Mouse (Mus musculus): ENCODE results near the gene Diaph2.
A peak's percentile ranks its signal among the peaks of the same experiment; 100 is the strongest.
"Not testable (repeated sequence)": the region's sequence is repeated elsewhere in the genome, so short reads cannot be mapped to it uniquely, and the experiment has no call there.

Gene Diaph2

DNA sequence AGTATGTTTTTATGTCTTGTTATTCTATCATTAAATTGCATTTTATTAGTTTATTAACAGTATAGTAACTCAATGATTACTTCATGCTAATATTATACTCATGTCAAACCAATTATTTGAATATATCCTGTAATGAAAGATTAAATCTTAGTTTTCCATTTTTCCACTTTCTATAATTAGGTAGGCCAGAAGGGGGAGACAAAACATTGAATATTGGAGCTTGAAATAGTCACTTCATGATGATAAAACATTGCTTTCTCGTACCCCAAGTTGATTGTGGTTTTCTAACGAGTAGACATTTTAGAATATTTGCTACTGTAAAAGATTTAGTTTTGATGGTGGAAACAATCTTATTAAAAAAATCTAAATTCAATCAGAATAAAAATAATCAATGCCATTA is 82.4 kb downstream of the Diaph2 start:
- no peak for DNase-seq (ENCODE audit: low read depth)

DNA sequence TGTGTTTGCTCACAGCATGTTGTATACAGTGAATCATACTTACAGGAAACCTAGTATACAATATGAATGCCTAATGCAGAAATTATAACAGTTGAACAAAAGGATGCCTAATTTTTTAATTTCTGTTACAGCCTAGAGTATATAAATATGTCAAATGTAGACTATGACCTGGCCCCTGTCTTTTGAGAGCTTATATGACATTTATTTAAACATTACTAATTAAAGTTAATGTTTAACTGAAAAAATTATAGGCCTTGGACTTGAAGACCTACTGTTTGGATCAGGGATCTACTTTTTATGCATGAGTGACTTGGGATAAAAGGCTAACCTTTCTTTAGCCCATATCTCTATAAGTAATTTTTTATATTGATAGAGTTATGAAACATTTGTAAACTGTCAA is 84.3 kb downstream of the Diaph2 start:
- DNase-seq (ENCODE audit: low read depth) = no peak

DNA sequence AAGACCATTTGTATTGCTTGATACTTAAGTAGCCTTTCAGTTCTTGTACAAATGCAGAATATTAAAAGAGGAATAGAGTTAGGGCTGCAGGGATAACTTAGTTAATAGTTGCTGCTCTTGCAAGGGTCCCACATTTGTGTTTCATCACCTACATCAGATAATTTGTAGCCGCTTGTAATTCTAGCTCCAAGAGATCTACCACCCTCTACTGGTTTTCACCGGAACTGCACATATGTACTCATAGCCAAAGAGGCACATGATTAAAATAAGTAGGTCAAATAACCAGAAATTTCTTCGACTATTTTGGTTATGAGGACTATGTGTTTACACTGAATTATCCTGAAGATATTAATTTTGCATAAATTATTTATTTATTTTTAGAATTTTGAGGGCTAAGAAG is 134.9 kb downstream of the Diaph2 start:
- DNase-seq (ENCODE audit: low read depth) = peak; percentile 23

DNA sequence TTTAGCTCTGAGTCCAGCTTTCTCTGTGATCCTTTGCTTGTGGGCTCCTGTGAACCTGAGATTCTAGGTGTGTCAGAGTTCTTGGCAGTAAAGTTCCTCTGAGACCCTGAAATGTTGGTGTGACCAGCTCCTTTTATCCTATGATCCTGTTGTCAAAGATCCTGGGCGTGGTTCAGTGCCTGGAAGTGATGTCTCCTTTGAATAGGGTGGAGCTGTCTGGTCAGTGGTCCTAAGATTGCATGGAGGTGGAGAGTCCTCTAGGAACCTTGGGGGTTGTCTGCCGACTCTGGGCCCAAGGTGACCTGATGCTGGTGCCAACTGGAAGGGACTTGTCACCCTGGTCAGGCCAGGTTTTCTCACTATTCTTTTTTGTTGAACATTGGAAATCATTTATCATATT is 176.3 kb downstream of the Diaph2 start:
- no peak for DNase-seq (ENCODE audit: low read depth)

DNA sequence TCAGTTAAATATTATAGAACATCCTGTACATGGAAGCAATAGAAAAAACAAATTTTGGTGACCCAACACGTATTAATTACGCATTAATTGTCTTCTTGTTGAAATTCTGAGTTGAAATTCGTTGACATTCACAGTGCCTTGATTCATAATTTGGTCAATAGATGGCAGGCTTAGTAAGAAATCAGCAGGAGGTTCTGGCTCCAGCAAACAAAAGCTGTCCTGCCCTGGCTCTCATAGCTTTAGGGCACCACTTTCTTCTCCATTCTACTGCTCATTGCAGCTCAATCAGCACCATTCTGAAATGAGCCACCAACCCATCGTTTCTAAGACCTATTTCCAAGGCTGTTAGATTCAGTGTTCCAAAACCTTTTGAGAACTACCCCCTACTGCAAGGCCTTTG is 225.3 kb downstream of the Diaph2 start:
- DNase-seq (ENCODE audit: low read depth) = no peak

DNA sequence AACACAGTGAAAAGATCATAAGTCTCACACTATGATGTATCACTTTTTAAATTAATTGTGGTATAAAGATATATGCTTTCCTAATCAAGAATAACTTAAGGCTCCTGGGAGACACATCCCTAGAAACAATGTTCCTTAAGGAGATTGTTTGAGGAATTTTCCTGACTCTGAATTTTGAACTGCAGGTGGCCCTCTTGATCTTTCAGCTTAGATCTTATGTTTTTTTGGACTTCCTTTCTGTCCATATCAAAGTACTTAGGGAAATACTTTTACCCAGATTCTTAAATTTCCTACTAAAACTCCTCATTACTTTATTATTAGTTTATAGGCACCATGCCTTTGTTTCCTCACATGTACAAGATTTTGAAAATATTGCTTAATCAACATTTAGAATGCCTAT is 258.7 kb downstream of the Diaph2 start:
- DNase-seq (ENCODE audit: low read depth) = no peak

DNA sequence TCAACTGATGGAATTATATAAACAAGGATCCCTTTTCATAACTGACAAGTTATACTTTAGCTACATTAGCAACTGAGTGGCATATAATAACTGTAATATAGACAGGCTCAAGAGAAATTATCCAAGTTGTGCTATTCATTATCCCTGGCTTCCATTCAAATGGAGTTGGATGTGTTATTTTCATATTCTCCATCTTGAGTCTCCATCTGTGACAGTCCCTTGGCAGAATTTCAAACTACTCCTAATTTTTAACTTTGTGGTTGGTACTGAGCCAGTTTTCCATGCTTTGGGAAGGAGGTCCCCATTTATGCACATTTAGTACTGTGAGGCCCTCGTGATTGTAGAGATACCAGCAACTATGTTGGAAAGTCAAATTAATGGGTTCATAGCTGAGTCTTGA is 270.2 kb downstream of the Diaph2 start:
- DNase-seq (ENCODE audit: low read depth) = no peak

DNA sequence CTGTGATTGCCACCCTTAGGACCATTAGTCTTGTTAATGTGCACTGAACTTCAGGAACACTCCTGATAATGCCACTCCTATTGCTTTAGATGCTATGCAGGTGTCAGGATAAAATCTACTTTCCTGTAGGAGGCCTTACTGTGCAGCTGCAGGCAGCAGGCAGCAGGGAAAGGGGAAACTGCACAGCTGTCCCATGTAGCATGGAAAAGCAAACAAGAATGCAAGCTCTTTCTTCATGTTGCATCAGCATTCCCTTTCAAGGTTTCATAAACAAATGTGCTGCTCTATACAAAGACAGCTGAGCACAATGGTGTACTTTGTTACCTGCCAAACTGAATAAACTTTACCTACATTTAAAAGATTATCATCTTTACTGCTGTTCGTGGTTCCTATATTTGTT is 295.0 kb downstream of the Diaph2 start:
- DNase-seq (ENCODE audit: low read depth) = no peak

DNA sequence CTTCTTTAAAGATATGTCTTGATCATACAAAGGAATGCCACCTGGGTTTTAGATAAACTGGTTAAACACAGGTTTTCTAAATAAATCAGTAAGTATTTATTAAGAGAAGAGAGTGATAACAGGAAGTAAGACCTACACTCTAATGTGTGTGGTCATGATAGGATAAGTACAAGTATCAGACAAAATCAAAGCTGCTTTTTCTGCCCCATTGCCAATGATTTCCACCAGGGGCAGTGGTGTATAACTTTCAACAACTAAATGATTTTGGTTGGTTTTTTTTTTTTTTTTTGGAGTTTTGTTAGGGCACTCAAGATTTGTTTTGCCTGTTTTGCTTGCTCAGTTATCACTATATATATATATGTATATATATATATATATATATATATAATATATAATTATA is 399.7 kb downstream of the Diaph2 start:
- no peak for DNase-seq (ENCODE audit: low read depth)

DNA sequence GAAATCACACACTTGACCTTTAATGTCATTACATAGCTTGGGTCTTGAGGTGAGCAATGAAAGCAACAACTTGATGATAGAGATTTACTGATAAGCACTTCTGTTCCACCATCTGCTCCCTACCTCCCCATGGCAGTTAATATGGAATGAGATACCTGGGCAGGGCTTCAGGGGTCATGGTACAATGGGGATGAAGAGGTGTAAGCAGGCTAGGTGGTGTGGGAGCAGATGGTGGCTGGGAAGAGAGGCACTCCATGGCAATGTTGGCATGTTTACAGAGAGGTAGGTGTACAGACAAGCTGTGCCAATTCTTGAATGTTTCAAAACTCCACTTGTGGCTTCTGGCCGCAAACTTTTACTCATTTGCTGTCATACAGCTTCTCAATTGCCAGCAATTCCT is 402.6 kb downstream of the Diaph2 start:
- no peak for DNase-seq (ENCODE audit: low read depth)

DNA sequence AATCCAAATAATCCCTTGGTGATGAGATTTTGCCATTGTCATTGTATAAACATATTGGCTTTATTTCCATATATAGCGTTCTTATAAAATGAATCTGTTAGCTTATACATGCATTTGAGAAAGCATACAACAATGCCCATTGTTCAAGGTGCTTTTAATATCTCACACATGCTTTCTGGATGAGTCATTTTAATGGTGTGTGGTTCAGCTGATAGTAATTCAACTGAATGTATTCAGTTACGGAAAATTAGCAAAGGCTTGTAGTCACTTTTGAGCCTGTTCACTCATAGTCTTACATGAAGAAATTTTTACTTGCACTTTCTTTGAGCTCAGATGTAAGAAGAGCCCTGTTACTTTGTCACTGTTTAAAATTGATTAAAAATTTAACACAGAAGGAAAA is 423.6 kb downstream of the Diaph2 start:
- DNase-seq (ENCODE audit: low read depth) = no peak

DNA sequence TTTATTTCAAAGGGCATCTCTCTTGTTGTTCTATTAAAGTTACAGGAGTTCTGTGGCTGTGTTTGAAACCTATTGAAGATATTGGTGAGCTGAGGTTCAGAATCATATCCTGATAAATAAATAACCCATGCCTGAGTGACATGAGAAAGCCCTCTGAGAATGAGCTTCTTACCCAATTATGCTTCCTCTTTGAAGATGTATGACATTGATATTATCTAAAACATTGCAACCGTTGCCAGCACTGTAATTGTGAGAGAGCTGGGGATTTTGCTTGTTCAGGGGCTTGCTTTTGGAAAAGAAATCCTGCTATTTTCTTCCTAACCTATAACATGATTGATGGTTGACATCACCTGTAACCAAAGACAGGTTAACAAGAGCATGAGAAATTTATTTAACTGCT is 438.3 kb downstream of the Diaph2 start:
- no peak for DNase-seq (ENCODE audit: low read depth)

DNA sequence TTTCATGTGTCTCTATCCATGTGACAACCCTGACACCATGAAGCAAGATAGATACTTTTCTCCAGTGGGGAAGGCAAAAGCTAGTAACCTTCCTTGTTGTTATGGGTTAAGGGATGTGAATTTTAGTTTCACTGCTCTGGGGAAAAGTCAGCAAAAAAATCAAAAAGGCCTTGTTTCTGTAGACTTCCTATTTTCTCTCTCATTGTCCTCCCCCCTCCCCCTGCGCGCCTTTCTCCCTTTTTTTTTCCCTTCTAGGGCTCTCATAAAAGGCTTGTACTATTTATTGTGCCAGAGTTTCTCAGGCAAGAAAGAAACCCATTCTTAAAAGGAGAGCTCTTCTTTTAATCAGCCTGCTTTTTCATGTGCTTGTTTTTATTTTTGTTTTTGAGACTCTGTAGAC is 438.9 kb downstream of the Diaph2 start:
- no peak for DNase-seq (ENCODE audit: low read depth)

DNA sequence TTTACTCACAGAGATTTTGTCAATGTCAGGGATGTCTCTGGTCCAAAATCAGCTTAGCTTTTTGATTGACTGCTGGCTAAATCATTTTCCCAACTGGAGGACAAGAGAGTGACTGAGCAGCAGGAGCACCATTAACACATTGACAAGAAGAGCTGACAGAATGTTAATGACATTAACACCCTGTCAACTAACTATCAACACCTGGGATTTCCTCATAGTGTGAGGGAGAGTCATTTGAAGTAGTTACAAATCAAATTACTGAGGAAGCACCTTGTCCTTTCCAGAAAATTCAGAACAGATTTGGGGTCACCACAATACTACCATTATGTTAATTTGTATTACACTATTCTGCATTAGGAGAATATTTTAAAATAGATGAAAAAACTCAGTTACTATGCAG is 439.7 kb downstream of the Diaph2 start:
- DNase-seq (ENCODE audit: low read depth) = no peak

DNA sequence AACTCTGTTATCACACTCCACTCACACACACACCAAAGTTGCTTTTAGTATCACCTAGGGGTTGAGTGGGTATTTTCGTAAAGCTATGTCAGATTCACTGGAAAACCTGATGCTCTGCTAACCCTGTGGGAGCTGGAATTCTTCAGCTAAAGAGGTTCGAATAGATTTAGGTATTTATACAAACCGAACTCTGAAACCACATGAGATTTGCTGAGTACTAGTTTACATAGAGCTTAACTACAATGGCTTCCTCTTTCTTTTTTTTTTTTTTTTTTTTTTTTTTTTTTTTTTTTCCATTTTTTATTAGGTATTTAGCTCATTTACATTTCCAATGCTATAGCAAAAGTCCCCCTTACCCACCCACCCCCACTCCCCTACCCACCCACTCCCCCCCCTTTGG is 447.9 kb downstream of the Diaph2 start:
- DNase-seq (ENCODE audit: low read depth) = not testable (repeated sequence)

DNA sequence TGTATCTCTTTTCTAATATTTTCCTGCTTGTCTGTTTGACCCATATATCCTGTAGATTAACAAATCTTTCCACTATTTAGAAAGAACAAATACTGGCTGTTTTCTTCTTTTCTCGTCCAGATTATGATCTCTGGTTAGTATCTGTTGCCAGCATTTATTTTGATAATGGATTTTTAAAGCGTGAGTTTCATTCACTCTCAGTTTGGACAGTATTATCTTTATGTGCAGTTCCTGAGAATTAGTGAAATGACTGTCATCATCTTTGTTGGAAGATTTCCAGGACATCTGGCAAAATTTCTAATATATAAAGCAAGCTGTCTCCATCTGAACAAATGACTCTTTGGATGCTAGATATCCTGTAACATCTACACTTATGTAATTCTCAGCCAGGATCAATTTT is 455.7 kb downstream of the Diaph2 start:
- no peak for DNase-seq (ENCODE audit: low read depth)

DNA sequence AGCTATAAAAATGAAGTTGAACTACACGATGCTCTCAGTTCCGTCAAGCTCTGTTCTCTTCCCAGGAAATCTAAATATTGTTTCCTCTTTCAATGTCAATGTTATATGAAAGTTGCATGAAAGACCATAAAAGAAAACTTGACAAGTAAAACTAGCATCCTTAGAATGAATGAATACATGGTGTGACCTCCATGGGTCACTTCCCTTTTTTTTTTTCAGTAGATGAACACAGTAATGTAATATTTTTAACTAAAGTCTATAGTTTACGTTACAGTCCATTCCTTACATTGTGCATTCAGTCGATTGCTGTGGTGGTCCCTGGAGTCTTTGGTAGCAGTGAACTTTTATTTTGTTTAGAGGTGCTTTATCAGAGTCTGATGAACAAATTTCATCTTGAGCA is 462.7 kb downstream of the Diaph2 start:
- no peak for DNase-seq (ENCODE audit: low read depth)

DNA sequence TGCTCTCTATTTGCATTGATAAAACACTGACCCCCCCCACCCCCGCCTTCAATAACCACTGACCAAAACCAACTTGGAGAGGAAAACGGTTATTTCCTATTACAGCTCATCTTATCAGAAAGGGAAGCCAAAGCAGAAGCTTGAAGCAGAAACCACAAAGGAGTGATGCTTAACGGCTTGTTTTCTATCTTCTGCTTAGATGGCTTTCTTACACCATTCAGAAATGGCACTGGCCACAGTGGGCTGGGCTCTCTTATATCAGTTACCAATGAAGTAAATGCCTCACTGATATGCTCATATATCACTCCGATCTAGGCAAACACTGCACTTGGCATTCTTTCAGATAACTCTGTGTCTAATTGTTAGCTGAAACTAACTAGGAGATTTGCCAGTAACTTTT is 463.2 kb downstream of the Diaph2 start:
- DNase-seq (ENCODE audit: low read depth) = peak; percentile 12

DNA sequence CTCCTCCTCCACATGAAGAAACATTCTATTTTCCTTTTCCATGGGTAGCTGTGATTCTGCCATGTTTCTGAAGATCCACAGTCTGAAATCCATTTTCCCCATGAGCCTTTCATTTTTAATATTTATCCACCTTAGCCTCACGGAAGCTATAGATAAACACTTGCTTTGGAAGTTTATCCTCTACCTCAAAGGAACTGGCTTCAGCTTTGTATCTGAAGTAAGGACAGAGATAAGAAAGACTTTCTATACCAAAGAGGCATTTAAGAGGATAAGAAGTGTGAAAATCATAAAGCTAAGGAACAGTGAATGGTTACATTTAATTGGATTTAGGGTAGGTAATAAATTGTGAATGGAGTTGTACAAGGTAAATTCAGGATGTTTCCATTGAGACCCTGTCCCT is 480.5 kb downstream of the Diaph2 start:
- DNase-seq (ENCODE audit: low read depth) = no peak

DNA sequence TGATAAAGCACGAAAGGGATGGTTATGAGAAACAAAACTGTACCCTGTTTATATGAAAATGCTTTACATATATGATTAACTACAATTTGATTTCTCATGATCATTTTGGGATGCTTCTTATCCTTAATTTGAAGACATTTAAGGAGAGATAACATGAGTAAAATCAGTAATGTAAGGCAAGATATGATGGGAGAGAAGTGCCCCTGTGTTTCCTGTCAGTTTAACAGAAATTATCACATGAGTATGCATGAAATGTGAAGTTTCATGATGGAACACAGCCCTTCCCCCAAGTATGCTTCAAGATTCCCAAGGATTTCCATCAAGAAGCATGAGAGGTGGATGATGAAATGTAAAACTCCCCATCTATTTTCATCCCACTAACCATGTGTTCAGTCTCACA is 485.6 kb downstream of the Diaph2 start:
- DNase-seq (ENCODE audit: low read depth) = no peak

DNA sequence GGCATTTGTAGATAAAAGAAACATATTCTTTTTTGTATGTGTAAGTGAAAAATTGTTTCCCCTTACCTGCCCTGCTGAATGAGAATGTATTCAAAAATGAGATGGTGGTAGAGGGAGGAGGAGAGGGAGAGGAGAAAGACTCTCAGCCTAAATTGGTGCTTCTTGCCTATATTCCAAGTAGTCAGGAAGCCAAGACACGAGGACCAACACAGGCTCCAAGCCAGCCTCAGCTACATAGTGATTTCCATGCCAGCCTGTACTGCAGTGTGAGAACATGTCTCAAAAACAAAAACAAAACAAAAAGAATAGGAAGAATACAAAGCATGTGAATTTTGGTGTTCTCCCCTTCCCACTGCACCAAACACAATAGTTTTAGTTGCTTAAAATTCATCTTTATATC is 497.1 kb downstream of the Diaph2 start:
- DNase-seq (ENCODE audit: low read depth) = no peak

DNA sequence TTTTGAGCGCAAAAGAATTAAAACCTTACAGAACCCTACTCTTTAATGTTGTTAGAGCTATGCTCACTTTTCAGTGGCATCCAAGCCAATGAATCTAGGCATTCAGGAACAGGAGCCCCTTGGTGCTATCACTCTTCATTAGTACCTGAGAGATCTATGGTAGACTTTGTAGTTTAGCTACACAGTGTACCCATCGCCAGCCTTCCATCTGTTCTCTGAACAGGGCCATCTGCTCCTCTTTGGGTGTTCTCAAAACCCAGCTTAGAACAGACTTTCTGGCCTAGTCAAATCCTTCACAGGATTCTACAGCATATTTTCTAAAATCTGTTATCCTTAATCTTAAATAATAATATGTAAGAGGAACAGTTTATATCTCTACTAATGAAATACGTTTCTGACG is 504.1 kb downstream of the Diaph2 start:
- DNase-seq (ENCODE audit: low read depth) = no peak

DNA sequence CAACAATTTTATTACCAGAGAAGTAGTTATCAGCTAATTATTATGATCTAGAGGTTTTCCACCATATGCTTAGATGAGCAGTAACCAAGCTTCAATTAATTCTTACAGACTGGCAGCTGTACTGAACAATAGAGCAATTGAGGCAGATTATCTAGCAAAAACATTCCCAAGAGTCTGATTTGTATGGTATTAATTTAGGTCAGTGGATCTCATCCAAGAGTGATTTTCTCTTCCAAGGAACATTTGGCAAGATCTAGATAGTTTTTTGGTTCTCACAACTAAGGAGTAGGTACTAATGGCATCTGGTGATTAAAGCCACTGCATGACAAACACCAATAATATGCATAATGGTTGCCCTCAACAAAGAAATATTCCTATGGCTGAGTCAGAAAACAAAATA is 516.2 kb downstream of the Diaph2 start:
- DNase-seq (ENCODE audit: low read depth) = no peak

DNA sequence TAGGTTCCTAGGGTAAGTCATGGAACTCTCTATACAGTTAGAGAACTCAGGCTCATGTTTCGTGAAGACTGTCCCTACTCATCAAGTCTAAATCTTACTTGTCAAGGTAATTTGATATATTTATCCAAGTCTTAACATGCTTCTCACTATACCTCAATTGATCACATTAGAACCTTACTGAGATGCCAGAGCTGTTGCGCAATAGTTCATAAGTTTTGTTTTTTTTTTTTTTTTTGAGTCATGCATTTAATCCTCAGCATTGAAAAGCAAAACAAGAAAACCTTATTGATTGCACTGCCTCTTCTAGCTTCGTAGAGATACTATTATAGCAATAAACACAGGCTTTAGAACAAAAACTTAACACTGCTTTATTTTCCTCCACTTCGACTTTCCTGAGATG is 529.6 kb downstream of the Diaph2 start:
- DNase-seq (ENCODE audit: low read depth) = no peak

DNA sequence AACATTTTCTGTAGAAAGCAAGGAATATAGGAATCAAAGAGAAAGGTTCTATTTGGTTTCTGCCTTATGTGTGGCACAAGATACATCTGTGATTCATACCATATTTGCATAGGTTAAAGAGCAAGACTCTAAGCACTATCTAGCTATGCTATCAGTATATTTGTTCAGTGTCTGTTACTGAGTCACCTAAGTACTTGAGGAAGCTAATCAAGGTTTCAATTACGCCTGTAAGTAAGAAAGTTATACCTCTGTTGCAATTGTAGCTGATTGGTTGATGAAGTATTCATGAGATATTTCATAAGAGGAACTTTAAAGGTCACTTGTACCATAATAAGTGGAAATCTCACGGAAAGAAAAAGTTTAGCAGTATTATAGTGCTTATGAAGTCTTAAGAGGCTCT is 531.9 kb downstream of the Diaph2 start:
- no peak for DNase-seq (ENCODE audit: low read depth)

Data from c-Kit-positive CD71-negative TER-119-negative erythroid progenitor cells, embryonic 14.5 days (primary cell).